Mouse (Mus musculus): ENCODE measurements around the gene Usp33.

GRCm38 (mm10) chr3:152304093-152304815, 42.0 kb upstream of the Usp33 start:
- TF ChIP-seq CTCF (IDR thresholded peaks at IDR 0.05; ENCODE audit: low read depth) = no peak
- TF ChIP-seq EP300 (IDR thresholded peaks at IDR 0.05; ENCODE audit: low read depth) = no peak

All from liver, postnatal 0 days (tissue).